Mouse (Mus musculus) embryonic facial prominence, embryonic 15.5 days (tissue): Measurements from ENCODE around the gene Aspdh. TPM values are rescaled to one million over a fixed set of nuclear protein-coding genes. Genes with fewer than 3 reads are reported as not detected.

ENCODE experiments used
- ATAC-seq: fragments of 200-750 bp; cut with Nextera tagmentation; 2 replicates; pipeline ENCODE4 v1.8.0; 2017; ENCODE audit warnings: low read depth, moderate TSS enrichment; ENCODE audit not compliant: insufficient number of reproducible peaks, low FRiP score, low TSS enrichment
- H3K27ac ChIP-seq: fragments of 300-500 bp; sonication (generic); replicated peaks from 2 replicates; pipeline ENCODE4 v1.5.1; 2015; ENCODE audit warnings: mild to moderate bottlenecking, inconsistent platforms
- H3K27me3 ChIP-seq: fragments of 300-500 bp; sonication (generic); 2 replicates; pipeline ENCODE4 v1.6.1; 2015; ENCODE audit warnings: inconsistent platforms
- H3K36me3 ChIP-seq: fragments of 300-500 bp; sonication (generic); 2 replicates; pipeline ENCODE4 v1.6.1; 2015; ENCODE audit warnings: mild to moderate bottlenecking, inconsistent platforms
- H3K4me1 ChIP-seq: fragments of 300-500 bp; sonication (generic); 2 replicates; pipeline ENCODE4 v1.6.1; 2015; ENCODE audit warnings: inconsistent platforms
- H3K4me2 ChIP-seq: fragments of 300-500 bp; sonication (generic); replicated peaks from 2 replicates; pipeline ENCODE4 v1.6.1; 2015; ENCODE audit warnings: mild to moderate bottlenecking, inconsistent platforms
- H3K4me3 ChIP-seq: fragments of 300-500 bp; sonication (generic); replicated peaks from 2 replicates; pipeline ENCODE4 v1.5.1; 2015; ENCODE audit warnings: mild to moderate bottlenecking, inconsistent platforms
- H3K9ac ChIP-seq: fragments of 300-500 bp; sonication (generic); 2 replicates; pipeline ENCODE4 v1.6.1; 2015; ENCODE audit warnings: inconsistent platforms
- H3K9me3 ChIP-seq: fragments of 300-500 bp; sonication (generic); replicated peaks from 2 replicates; pipeline ENCODE4 v1.6.1; 2016; ENCODE audit warnings: inconsistent platforms
- WGBS: fragments of 180-500 bp; shearing (Covaris S2); methylation state at CpG from one replicate; pipeline ENCODE4 v1.1.7; 2015; 5-methylcytosine and 5-hydroxymethylcytosine counted together
- polyA plus RNA-seq: library from polyadenylated mRNA; unstranded; fragments of >200 nt; fragmentation: Nextera tagmentation; extraction: Ambion mirVana; gene quantifications from 2 replicates; pipeline ENCODE4 v1.2.1, GENCODE M21; 2015

The Aspdh gene
- polyA plus RNA-seq, 1 experiment from 2014 or later = 0.20 TPM

- Histone ChIP-seq H3K4me3 (no peak overlapping the region), H3K9me3 (no peaks in the 10 kb centered on the region), H3K27ac (no peak overlapping the region), H3K36me3 (peaks cover 55% of the 10 kb centered on the region), H3K27me3 (no peaks in the 10 kb centered on the region), H3K4me1 (peaks cover 21% of the 10 kb centered on the region), H3K4me2 (no peak overlapping the region), H3K9ac (no peak overlapping the region)
- 92% methylated on average over 21 of the region's 21 CpGs for WGBS
- no peak for ATAC-seq
Measured at GRCm38 (mm10) chr7:44492166-44492826, 27.1 kb downstream of the Aspdh start.

- peaks cover 43% of the 10 kb centered on the region for H3K36me3 ChIP-seq
- H3K9ac ChIP-seq = no peak overlapping the region
- peaks cover 22% of the 10 kb centered on the region for H3K4me1 ChIP-seq
- H3K27me3 ChIP-seq = no peaks in the 10 kb centered on the region; the same call in 1 of the 2 replicates
- WGBS = 90% methylated on average over 12 of the region's 12 CpGs
- H3K9me3 ChIP-seq = no peaks in the 10 kb centered on the region
- no peak overlapping the region for H3K27ac ChIP-seq
- H3K4me3 ChIP-seq = no peak overlapping the region
- H3K4me2 ChIP-seq = no peak overlapping the region
- ATAC-seq = no peak
Measured at GRCm38 (mm10) chr7:44494681-44495080, 29.5 kb downstream of the Aspdh start.

- H3K9ac ChIP-seq = no peak overlapping the region
- H3K4me2 ChIP-seq = peak overlapping the region; percentile 95
- H3K4me1 ChIP-seq = peaks cover 22% of the 10 kb centered on the region
- peaks cover 41% of the 10 kb centered on the region for H3K36me3 ChIP-seq
- no peak for ATAC-seq
- no peaks in the 10 kb centered on the region; the same call in 1 of the 2 replicates for H3K27me3 ChIP-seq
- H3K27ac ChIP-seq = no peak overlapping the region
- no peaks in the 10 kb centered on the region for H3K9me3 ChIP-seq
- peak overlapping the region; percentile 86 for H3K4me3 ChIP-seq
- WGBS = 81% methylated on average over 7 of the region's 7 CpGs
Measured at GRCm38 (mm10) chr7:44495086-44495485, 29.9 kb downstream of the Aspdh start.

- Histone ChIP-seq H3K9me3 (no peaks in the 10 kb centered on the region), H3K27ac (peak within 1 kb of the TSS; percentile 95), H3K9ac (peak within 1 kb of the TSS; percentile 90), H3K36me3 (peaks cover 30% of the 10 kb centered on the region), H3K27me3 (no peaks in the 10 kb centered on the region; the same call in 1 of the 2 replicates), H3K4me2 (peak within 1 kb of the TSS; percentile 95), H3K4me3 (peak within 1 kb of the TSS; percentile 86), H3K4me1 (peaks cover 22% of the 10 kb centered on the region)
- peak; percentile 94 for ATAC-seq
- WGBS = under 1% methylated on average over 58 of the region's 58 CpGs
Measured at GRCm38 (mm10) chr7:44495992-44496770, 31.0 kb downstream of the Aspdh start, which contains the start of the genes Emc10 and Fam71e1. Emc10 (minus strand) TSS chr7:44496529. Fam71e1 (plus strand) TSS chr7:44496581.

GRCm38 (mm10) chr7:44496771-44497109 lies 31.5 kb downstream of the Aspdh start:
- Histone ChIP-seq H3K4me2 (peak overlapping the region; percentile 95), H3K36me3 (peaks cover 25% of the 10 kb centered on the region), H3K9me3 (no peaks in the 10 kb centered on the region), H3K27me3 (no peaks in the 10 kb centered on the region; the same call in 1 of the 2 replicates), H3K4me3 (peak overlapping the region; percentile 86), H3K9ac (peak overlapping the region; percentile 70), H3K4me1 (peaks cover 22% of the 10 kb centered on the region), H3K27ac (peak overlapping the region; percentile 95)
- no peak for ATAC-seq
- under 1% methylated on average over 26 of the region's 26 CpGs for WGBS

- WGBS = 79% methylated on average over 10 of the region's 10 CpGs
- Histone ChIP-seq H3K9me3 (no peaks in the 10 kb centered on the region), H3K27ac (no peak overlapping the region), H3K4me3 (peak overlapping the region; percentile 86), H3K9ac (peak overlapping the region; percentile 70; the same call in 1 of the 2 replicates), H3K27me3 (no peaks in the 10 kb centered on the region; the same call in 1 of the 2 replicates), H3K4me1 (peaks cover 22% of the 10 kb centered on the region), H3K4me2 (peak overlapping the region; percentile 95), H3K36me3 (peaks cover 17% of the 10 kb centered on the region; the same call in 1 of the 2 replicates)
- ATAC-seq = no peak
Measured at GRCm38 (mm10) chr7:44497361-44498055, 32.3 kb downstream of the Aspdh start.

- Histone ChIP-seq H3K4me3 (no peak overlapping the region), H3K4me2 (no peak overlapping the region), H3K9ac (no peak overlapping the region), H3K4me1 (peaks cover 22% of the 10 kb centered on the region), H3K27me3 (no peaks in the 10 kb centered on the region; the same call in 1 of the 2 replicates), H3K27ac (no peak overlapping the region), H3K9me3 (no peaks in the 10 kb centered on the region), H3K36me3 (peaks cover 5% of the 10 kb centered on the region; the same call in 1 of the 2 replicates)
- no peak for ATAC-seq
- 74% methylated on average over 1 of the region's 1 CpGs for WGBS
Measured at GRCm38 (mm10) chr7:44498922-44499321, 33.7 kb downstream of the Aspdh start.

GRCm38 (mm10) chr7:44500046-44500445 lies 34.9 kb downstream of the Aspdh start:
- no peak for ATAC-seq
- no peaks in the 10 kb centered on the region for H3K36me3 ChIP-seq
- WGBS = 57% methylated on average over 17 of the region's 20 CpGs

GRCm38 (mm10) chr7:44501563-44502115 lies 36.4 kb downstream of the Aspdh start:
- WGBS = 33% methylated on average over 5 of the region's 5 CpGs
- Histone ChIP-seq H3K36me3 (no peaks in the 10 kb centered on the region), H3K4me3 (no peak overlapping the region), H3K4me1 (peaks cover 7% of the 10 kb centered on the region; the same call in 1 of the 2 replicates), H3K9ac (no peak overlapping the region), H3K27ac (no peak overlapping the region), H3K27me3 (no peaks in the 10 kb centered on the region; the same call in 1 of the 2 replicates), H3K4me2 (no peak overlapping the region), H3K9me3 (no peaks in the 10 kb centered on the region)
- no peak for ATAC-seq

More at GRCm38 (mm10) chr7:44500046-44500445, 34.9 kb downstream of the Aspdh start:
- no peak overlapping the region for H3K4me3 ChIP-seq
- H3K4me2 ChIP-seq = no peak overlapping the region
- H3K27me3 ChIP-seq = no peaks in the 10 kb centered on the region; the same call in 1 of the 2 replicates
- H3K9me3 ChIP-seq = no peaks in the 10 kb centered on the region
- peaks cover 16% of the 10 kb centered on the region for H3K4me1 ChIP-seq
- no peak overlapping the region for H3K9ac ChIP-seq
- H3K27ac ChIP-seq = no peak overlapping the region

GRCm38 (mm10) chr7:44507491-44507890 lies 42.3 kb downstream of the Aspdh start:
- Histone ChIP-seq H3K4me1 (no peaks in the 10 kb centered on the region), H3K36me3 (no peaks in the 10 kb centered on the region), H3K4me2 (no peak overlapping the region), H3K9ac (no peak overlapping the region), H3K9me3 (no peaks in the 10 kb centered on the region), H3K4me3 (no peak overlapping the region), H3K27ac (no peak overlapping the region), H3K27me3 (peaks cover 7% of the 10 kb centered on the region; the same call in 1 of the 2 replicates)
- ATAC-seq = no peak
